Mouse (Mus musculus) E14TG2a.4 (cell line): Measurements from ENCODE around the gene Unc93b1.
"Not testable (repeated sequence)": the region's sequence is repeated elsewhere in the genome, so short reads cannot be mapped to it uniquely, and the experiment has no call there.

Source experiments
- CTCF ChIP-seq: conservative IDR thresholded peaks from 2 replicates; pipeline ENCODE4 v1.5.1; 2014; ENCODE audit warnings: low read length
- POU5F1 ChIP-seq: IDR thresholded peaks from 2 replicates; pipeline ENCODE4 v1.6.1; 2014; ENCODE audit warnings: low read length, borderline replicate concordance

DNA sequence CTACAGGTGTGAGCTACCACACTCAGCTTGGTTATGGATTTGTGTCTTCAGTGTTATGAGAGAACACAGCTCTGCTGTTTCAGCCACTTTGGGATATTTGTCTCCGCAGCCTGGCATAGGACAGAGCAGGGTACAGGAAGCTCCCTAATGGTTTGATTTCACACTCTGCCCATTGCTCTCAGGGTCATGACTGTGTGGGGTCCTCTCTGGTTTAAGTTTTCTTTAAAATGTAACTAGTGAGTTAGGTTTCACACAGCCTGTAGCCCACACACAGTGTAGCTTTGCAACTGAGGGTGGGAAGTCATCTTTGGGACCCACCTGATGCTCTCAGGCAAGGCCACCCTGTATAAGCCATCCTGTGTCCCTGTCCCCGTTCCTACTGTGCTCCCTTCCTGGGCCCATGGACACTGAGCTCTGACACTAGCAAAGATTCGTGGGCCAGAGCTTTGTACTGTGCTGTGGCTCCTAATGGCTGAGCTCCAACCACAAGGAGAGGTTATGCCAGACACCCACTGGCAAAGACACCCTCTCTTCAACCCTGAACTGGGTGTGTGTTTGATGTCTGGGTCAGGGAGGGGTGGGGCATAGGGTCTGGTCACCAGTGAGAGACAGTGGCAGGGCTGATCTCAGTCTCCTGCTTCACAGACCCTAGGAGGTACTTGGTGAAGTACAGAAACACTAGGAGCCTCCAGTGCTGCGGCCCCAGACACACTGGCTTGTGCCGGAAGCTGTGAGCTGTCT, 22.5 kb downstream of the Unc93b1 start:
- TF ChIP-seq CTCF, POU5F1: not testable (repeated sequence)
